Mouse (Mus musculus): ENCODE results near the gene Ankfy1.
A peak's percentile ranks its signal among the peaks of the same experiment; 100 is the strongest.

Ankfy1 gene

GRCm38 (mm10) chr11:72792033-72792432 lies 102.2 kb downstream of the Ankfy1 start:
- DNase-seq (ENCODE audit: low read depth, low spot score), result no peak

GRCm38 (mm10) chr11:72795149-72795454 lies 105.3 kb downstream of the Ankfy1 start:
- DNase-seq (ENCODE audit: low read depth, low spot score), result no peak

GRCm38 (mm10) chr11:72795455-72796295 lies 105.9 kb downstream of the Ankfy1 start, which contains the start of the genes Cyb5d2 and Zzef1:
Gene Cyb5d2, minus strand, starts transcription at chr11:72796142.
Gene Zzef1, plus strand, starts transcription at chr11:72796226.
- peak; percentile 94 for DNase-seq (ENCODE audit: low read depth, low spot score)

DNA sequence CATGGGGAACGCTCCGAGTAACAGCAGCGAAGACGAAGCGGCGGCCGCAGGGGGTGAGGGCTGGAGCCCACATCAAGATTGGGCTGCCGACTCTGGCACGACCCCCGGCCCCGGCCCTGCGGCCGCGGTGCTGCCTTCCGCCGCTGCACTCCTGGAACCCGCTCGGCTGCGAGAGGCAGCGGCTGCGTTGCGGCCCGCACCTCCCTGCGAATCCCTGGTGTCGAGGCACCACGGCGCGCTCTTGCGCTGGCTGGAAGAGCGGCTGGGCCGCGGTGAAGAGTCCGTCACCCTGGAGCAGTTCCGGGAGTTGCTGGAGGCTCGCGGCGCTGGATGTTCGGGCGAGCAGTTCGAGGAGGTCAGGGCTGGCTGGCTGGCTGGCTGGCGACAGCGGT lies 106.5 kb downstream of the Ankfy1 start:
- no peak for DNase-seq (ENCODE audit: low read depth, low spot score)

GRCm38 (mm10) chr11:72796773-72797338 lies 107.0 kb downstream of the Ankfy1 start:
- DNase-seq (ENCODE audit: low read depth, low spot score), result no peak

DNA sequence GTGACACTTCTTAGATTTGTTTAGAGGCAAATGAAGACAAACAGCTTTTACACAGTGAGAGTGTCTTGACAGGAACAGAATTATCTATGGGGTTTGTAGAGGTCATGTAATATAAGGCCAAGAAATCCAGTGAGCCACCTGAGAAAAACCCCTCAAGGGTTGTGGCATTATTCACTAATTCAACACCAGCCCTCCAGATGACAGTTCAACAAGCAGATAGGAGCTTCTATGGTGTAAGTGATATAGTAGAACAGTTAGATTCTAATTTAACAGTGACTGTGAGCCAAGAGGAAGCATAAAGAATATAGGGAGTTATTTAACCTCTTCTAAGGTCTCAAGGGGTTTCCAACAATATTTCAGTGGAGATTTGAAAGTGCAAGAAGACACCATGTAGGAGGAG lies 108.3 kb downstream of the Ankfy1 start:
- no peak for DNase-seq (ENCODE audit: low read depth, low spot score)

GRCm38 (mm10) chr11:72801182-72801581 lies 111.4 kb downstream of the Ankfy1 start:
- no peak for DNase-seq (ENCODE audit: low read depth, low spot score)

DNA sequence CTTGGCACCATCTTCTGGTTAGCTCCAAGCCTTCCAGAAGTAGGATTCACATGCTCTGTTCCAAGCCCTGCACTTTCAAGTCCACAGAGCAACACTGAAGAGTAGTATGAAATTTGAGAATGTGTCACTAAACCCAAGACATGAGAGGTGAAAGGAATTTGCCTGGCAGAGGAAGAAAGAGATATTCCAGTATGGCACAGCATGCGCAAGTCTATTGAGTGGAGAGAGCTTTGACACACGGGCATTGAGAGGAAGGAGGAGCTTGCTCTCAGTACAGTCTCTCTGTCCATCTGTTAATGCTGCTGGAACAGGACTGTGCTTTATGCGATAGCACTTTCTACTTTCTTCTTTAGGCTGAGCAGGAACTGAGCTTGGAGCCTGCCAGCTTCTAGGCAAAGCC lies 113.2 kb downstream of the Ankfy1 start:
- DNase-seq (ENCODE audit: low read depth, low spot score), result no peak

- DNase-seq (ENCODE audit: low read depth, low spot score), result no peak
Measured at GRCm38 (mm10) chr11:72804586-72804985, 114.8 kb downstream of the Ankfy1 start.

DNA sequence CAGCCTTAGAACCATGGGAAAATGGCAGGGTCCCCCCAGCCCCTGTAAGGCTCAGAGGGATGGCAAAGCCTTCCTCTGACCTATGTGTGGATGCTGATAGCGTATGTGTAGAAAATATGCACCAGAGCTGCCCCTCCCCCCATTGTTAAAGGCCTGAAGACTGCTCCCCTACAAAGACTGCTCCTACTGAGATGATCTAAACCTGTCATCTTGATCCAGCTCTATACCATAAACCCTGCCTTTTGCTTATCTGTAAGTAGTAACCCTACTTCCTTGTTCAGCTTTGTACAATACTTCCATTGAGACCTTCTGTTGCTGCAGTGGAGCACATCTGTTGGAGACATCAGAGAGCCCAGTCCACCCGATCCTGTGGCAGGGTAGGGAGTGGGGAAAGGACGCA lies 115.4 kb downstream of the Ankfy1 start:
- no peak for DNase-seq (ENCODE audit: low read depth, low spot score)

- no peak for DNase-seq (ENCODE audit: low read depth, low spot score)
Measured at GRCm38 (mm10) chr11:72806556-72806955, 116.8 kb downstream of the Ankfy1 start.

DNA sequence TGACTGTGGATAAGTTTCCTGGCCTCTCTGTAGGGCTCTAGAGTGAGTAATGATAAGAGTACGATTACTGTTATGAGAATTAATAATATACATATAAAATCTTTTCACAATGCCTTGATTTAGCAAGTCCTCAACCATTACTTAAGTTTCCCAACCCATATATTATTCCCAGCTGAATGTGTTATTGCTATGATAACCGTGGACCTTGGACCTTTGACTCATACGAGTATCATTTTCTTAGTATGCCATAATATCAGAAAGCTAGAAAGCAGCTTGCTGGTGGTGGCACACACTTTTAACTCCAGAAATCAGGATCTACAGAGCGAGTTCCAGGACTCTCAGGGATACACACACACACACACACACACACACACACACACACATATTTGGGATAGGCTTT lies 118.2 kb downstream of the Ankfy1 start:
- no peak for DNase-seq (ENCODE audit: low read depth, low spot score)

DNA sequence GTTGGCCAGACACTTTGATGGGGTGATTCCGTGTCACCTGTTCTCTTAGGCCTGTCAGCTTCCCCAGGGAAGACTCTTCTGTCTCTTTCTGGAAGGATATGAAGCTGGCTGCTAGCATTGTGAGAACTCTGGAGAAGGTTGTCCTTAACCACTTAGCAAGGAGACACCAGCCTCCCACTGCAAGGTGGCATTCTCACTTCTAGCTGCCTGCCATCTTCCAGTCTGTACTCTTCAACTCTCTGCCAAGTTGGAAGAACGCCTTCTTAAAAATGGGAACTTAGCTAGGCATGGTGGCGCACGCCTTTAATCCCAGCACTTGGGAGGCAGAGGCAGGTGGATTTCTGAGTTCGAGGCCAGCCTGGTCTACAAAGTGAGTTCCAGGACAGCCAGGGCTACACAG lies 123.9 kb downstream of the Ankfy1 start:
- DNase-seq (ENCODE audit: low read depth, low spot score), result no peak

- no peak for DNase-seq (ENCODE audit: low read depth, low spot score)
Measured at GRCm38 (mm10) chr11:72814188-72814587, 124.4 kb downstream of the Ankfy1 start.

GRCm38 (mm10) chr11:72816859-72817258 lies 127.1 kb downstream of the Ankfy1 start:
- no peak for DNase-seq (ENCODE audit: low read depth, low spot score)

DNA sequence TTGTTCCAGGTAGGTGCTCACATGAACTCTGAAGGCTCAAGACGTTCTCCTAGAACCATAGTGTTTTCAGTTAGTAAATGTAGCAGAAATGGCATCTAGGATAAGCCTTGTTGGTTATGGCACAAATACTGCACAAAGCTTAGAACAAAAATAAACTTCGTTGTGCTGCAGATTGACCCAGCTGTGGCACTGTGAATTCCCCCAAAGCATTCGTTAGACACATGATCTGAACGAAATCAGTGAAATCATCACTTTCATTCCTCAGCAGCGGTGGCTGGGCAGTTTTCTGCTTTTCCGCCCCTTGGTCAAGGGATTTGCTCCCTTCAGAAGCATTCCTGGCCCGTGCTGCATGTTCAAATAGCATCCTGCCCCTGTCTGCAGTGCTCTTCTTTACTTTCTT lies 128.3 kb downstream of the Ankfy1 start:
- no peak for DNase-seq (ENCODE audit: low read depth, low spot score)

DNA sequence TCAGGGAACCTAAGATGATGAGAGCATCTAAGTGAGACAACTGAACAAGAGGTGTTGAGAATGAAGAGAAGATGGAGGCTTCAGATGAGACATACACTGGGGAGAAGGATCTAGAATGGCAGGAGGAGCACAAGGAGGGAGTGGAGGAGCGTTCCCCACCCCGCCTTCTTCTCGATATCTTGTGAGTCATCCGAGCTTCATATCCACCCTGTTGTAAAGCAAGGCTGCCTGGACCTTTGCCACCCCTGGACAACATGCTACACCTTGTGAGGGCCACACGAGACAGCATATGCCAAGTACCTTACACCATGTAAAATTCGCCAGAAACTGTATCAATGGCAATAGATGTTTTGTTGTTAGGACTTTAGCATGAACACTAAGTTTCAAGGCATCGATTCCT lies 131.2 kb downstream of the Ankfy1 start:
- DNase-seq (ENCODE audit: low read depth, low spot score), result no peak

All from retina, adult 2 months (tissue).